Mouse (Mus musculus) liver, embryonic 11.5 days (tissue): ENCODE measurements around the gene Sfrp4. TPM values are rescaled to one million over a fixed set of nuclear protein-coding genes. Genes with fewer than 3 reads are reported as not detected.

Source experiments
- ATAC-seq: fragments of 200-750 bp; cut with Nextera tagmentation; replicated peaks from 2 replicates; pipeline ENCODE4 v1.8.0; 2017; ENCODE audit warnings: moderate number of reproducible peaks, mild to moderate bottlenecking, moderate TSS enrichment, moderate library complexity; ENCODE audit not compliant: low FRiP score
- DNase-seq: peaks from one replicate; pipeline ENCODE4 v3.0.0-alpha.2; 2017; ENCODE audit warnings: low spot score
- H3K27ac ChIP-seq: fragments of 300-500 bp; sonication (generic); 2 replicates; pipeline ENCODE4 v1.5.1; 2014; ENCODE audit warnings: mild to moderate bottlenecking, low read depth, low read length, control low read depth
- H3K27me3 ChIP-seq: fragments of 300-500 bp; sonication (generic); replicated peaks from 2 replicates; pipeline ENCODE4 v1.6.1; 2014; ENCODE audit warnings: low read length, mixed read lengths; ENCODE audit not compliant: control insufficient read depth, insufficient read depth
- H3K36me3 ChIP-seq: fragments of 300-500 bp; sonication (generic); 2 replicates; pipeline ENCODE4 v1.6.1; 2014; ENCODE audit warnings: mild to moderate bottlenecking, low read length, moderate library complexity, mixed read lengths; ENCODE audit not compliant: control insufficient read depth, insufficient read depth
- H3K4me1 ChIP-seq: fragments of 300-500 bp; sonication (generic); replicated peaks from 2 replicates; pipeline ENCODE4 v1.6.1; 2014; ENCODE audit warnings: low read length, mixed read lengths; ENCODE audit not compliant: control insufficient read depth, insufficient read depth
- H3K4me2 ChIP-seq: fragments of 300-500 bp; sonication (generic); 2 replicates; pipeline ENCODE4 v1.6.1; 2014; ENCODE audit warnings: mild to moderate bottlenecking, control low read depth, moderate library complexity
- H3K4me3 ChIP-seq: fragments of 300-500 bp; sonication (generic); 2 replicates; pipeline ENCODE4 v1.5.1; 2014; ENCODE audit warnings: low read depth, low read length, control low read depth
- H3K9ac ChIP-seq: fragments of 300-500 bp; sonication (generic); 2 replicates; pipeline ENCODE4 v1.6.1; 2014; ENCODE audit warnings: low read depth, low read length, control low read depth
- H3K9me3 ChIP-seq: fragments of 300-500 bp; sonication (generic); 2 replicates; pipeline ENCODE4 v1.6.1; 2016; ENCODE audit warnings: low read length, inconsistent platforms, mixed read lengths; ENCODE audit not compliant: control insufficient read depth
- WGBS: fragments of 180-500 bp; shearing (Covaris S2); extraction: QIAGEN DNeasy Blood & Tissue Kit; methylation state at CpG from one replicate; pipeline ENCODE4 v1.1.7; 2014; 5-methylcytosine and 5-hydroxymethylcytosine counted together
- polyA plus RNA-seq: library from polyadenylated mRNA; unstranded; fragments of >200 nt; fragmentation: Nextera tagmentation; extraction: Ambion mirVana; gene quantifications from 2 replicates; pipeline ENCODE4 v1.2.1, GENCODE M21; 2014

Gene Sfrp4
- polyA plus RNA-seq, 1 experiment from 2014 or later: 1.2 TPM

GRCm38 (mm10) chr13:19649824-19650223, 26.9 kb downstream of the Sfrp4 start:
- Histone ChIP-seq H3K4me1 (no peaks in the 10 kb centered on the region), H3K4me3 (no peak overlapping the region), H3K9me3 (no peaks in the 10 kb centered on the region), H3K27ac (no peak overlapping the region), H3K4me2 (no peak overlapping the region), H3K27me3 (no peaks in the 10 kb centered on the region), H3K9ac (no peak overlapping the region), H3K36me3 (no peaks in the 10 kb centered on the region)
- 55% methylated on average over 2 of the region's 2 CpGs for WGBS
- ATAC-seq (peak; percentile 99), DNase-seq (no peak)

- Histone ChIP-seq H3K9me3 (no peaks in the 10 kb centered on the region), H3K36me3 (no peaks in the 10 kb centered on the region), H3K27me3 (no peaks in the 10 kb centered on the region), H3K4me2 (no peak overlapping the region), H3K27ac (no peak overlapping the region), H3K4me1 (no peaks in the 10 kb centered on the region), H3K9ac (no peak overlapping the region), H3K4me3 (no peak overlapping the region)
- 71% methylated on average over 2 of the region's 2 CpGs for WGBS
- DNase-seq (no peak), ATAC-seq (peak; percentile 46)
Observed at GRCm38 (mm10) chr13:19652405-19652804, 29.5 kb downstream of the Sfrp4 start.

DNA sequence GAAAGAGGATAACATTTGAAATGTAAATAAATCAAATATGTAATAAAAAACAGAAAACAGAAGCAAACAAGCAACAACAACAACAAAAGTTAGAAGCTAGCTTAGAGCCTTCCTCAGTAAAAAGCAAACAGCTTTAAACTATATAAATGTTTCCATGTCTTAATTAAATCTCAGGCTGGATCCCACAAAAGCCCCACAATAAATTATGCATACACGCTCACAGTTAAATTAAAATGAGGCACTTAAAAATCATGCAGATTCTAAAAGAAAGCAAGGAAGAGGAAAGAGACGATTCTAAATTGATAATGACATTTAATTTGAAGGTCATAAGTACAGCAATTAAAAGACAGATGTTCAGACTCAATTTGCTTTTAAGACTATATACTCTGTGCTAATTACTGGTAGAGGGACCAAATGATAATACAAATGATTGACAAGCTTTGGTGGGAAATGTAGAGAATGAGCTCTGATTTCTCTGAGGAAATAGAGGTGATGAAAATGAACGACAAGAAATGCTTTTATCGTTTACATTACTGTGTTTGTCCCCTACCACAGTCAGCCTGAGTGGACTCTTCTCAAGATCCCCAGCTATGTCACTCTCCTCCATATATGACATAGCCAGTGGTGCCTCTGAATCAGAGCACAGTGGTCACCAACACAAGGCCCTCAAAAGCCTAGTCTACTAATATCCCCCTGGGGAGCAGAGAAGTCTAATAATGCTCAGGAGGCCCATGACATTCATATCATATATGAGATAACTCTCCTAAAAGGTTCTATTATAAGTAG, 45.6 kb downstream of the Sfrp4 start:
- H3K27me3 ChIP-seq: no peaks in the 10 kb centered on the region
- H3K36me3 ChIP-seq: no peaks in the 10 kb centered on the region
- WGBS: 79% methylated on average over 4 of the region's 4 CpGs
- ATAC-seq (no peak), DNase-seq (no peak)
- no peak overlapping the region for H3K4me2 ChIP-seq
- no peak overlapping the region for H3K27ac ChIP-seq
- H3K9ac ChIP-seq: no peak overlapping the region
- H3K4me1 ChIP-seq: no peaks in the 10 kb centered on the region
- H3K9me3 ChIP-seq: no peaks in the 10 kb centered on the region
- H3K4me3 ChIP-seq: no peak overlapping the region

DNA sequence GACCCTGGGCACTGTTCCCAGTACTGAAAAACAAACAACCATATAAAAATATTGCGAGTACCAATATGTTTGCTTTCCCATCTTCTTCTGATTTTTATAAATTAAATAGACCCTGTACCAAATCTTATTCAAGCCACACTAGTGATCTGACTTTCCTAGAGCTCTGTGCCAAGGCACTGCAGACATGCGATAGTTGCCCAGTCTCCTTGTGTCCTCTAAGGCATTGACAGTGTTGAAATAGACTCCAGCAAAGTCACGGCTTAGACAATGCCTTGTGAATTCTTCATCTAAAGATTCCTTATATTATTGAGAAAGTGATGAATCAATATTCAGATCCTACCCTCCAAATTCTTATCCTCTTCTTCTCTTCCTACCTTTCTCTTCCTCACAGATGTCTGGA, 51.1 kb downstream of the Sfrp4 start:
- DNase-seq (no peak), ATAC-seq (no peak)
- Histone ChIP-seq H3K36me3 (no peaks in the 10 kb centered on the region), H3K9me3 (no peaks in the 10 kb centered on the region), H3K27me3 (no peaks in the 10 kb centered on the region), H3K4me1 (no peaks in the 10 kb centered on the region), H3K4me2 (no peak overlapping the region), H3K4me3 (no peak overlapping the region), H3K27ac (no peak overlapping the region), H3K9ac (no peak overlapping the region)
- 82% methylated on average over 3 of the region's 3 CpGs for WGBS

DNA sequence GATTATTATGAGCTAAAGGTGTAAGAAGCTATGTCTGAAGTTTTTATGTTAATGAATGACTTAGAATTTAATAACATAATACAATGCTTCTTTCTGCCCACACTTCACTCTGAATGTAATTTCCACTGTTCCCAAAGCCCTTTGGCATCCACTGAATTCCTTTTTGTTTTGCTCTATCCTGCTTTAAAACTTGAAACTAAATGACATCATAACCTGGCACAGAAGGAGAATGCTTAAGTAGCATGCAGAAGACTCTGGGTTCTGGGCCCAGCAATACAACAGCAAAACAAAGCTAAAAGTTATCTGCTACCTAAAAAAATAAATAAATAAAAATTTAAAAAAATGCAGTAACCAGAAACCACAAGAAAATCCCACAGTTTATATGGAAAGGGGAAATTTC, 51.7 kb downstream of the Sfrp4 start:
- Histone ChIP-seq H3K27ac (no peak overlapping the region), H3K9ac (no peak overlapping the region), H3K27me3 (no peaks in the 10 kb centered on the region), H3K4me2 (no peak overlapping the region), H3K36me3 (no peaks in the 10 kb centered on the region), H3K4me3 (no peak overlapping the region), H3K9me3 (no peaks in the 10 kb centered on the region), H3K4me1 (no peaks in the 10 kb centered on the region)
- no peak for DNase-seq
- ATAC-seq: no peak

Other genes starting within 250 kb of the Sfrp4 start
- 53.1 and 53.7 TPM in 2 replicates for gene Stard3nl, start 227.3 kb upstream of the Sfrp4 start, polyA plus RNA-seq
- 22.5 and 25.3 TPM in 2 replicates for gene Epdr1, start 3.2 kb upstream of the Sfrp4 start, polyA plus RNA-seq
- gene Nme8, start 74.7 kb downstream of the Sfrp4 start, polyA plus RNA-seq: not detected in 2 replicates
- 1.1 and 1.2 TPM in 2 replicates for gene Gpr141, start 201.2 kb downstream of the Sfrp4 start, polyA plus RNA-seq